Mouse (Mus musculus) intestine, embryonic 14.5 days (tissue): ENCODE measurements around the gene Muc3. TPM values are rescaled to one million over a fixed set of nuclear protein-coding genes. Genes with fewer than 3 reads are reported as not detected.

Source experiments
- ATAC-seq: fragments of 200-750 bp; cut with Nextera tagmentation; replicated peaks from 2 replicates; pipeline ENCODE4 v1.8.0; 2017; ENCODE audit warnings: low read depth, moderate number of reproducible peaks, moderate TSS enrichment, moderate library complexity; ENCODE audit not compliant: low FRiP score, low TSS enrichment
- DNase-seq: peaks from one replicate; pipeline ENCODE4 v3.0.0-alpha.2; 2018; ENCODE audit warnings: low spot score
- H3K27ac ChIP-seq: fragments of 300-500 bp; sonication (generic); 2 replicates; pipeline ENCODE4 v1.5.1; 2014; ENCODE audit warnings: low read depth, mild to moderate bottlenecking, control low read depth
- H3K27me3 ChIP-seq: fragments of 300-500 bp; sonication (generic); replicated peaks from 2 replicates; pipeline ENCODE4 v1.6.1; 2014; ENCODE audit warnings: low read length, control low read depth; ENCODE audit not compliant: control insufficient read depth, insufficient read depth
- H3K36me3 ChIP-seq: fragments of 300-500 bp; sonication (generic); 2 replicates; pipeline ENCODE4 v1.6.1; 2014; ENCODE audit warnings: low read length, control low read depth; ENCODE audit not compliant: control insufficient read depth, insufficient read depth
- H3K4me1 ChIP-seq: fragments of 300-500 bp; sonication (generic); replicated peaks from 2 replicates; pipeline ENCODE4 v1.6.1; 2014; ENCODE audit warnings: low read length, control low read depth, mixed read lengths; ENCODE audit not compliant: control insufficient read depth, insufficient read depth
- H3K4me2 ChIP-seq: fragments of 300-500 bp; sonication (generic); 2 replicates; pipeline ENCODE4 v1.6.1; 2014; ENCODE audit warnings: low read length
- H3K4me3 ChIP-seq: fragments of 300-500 bp; sonication (generic); 2 replicates; pipeline ENCODE4 v1.5.1; 2014; ENCODE audit warnings: low read depth, low read length, control low read depth, mixed read lengths
- H3K9ac ChIP-seq: fragments of 300-500 bp; sonication (generic); 2 replicates; pipeline ENCODE4 v1.6.1; 2014; ENCODE audit warnings: mild to moderate bottlenecking, low read length
- H3K9me3 ChIP-seq: fragments of 300-500 bp; sonication (generic); 2 replicates; pipeline ENCODE4 v1.6.1; 2016; ENCODE audit warnings: low read length, control low read depth; ENCODE audit not compliant: control insufficient read depth
- WGBS: fragments of 180-500 bp; shearing (Covaris S2); extraction: QIAGEN DNeasy Blood & Tissue Kit; methylation state at CpG from one replicate; pipeline ENCODE4 v1.1.7; 2014; 5-methylcytosine and 5-hydroxymethylcytosine counted together
- polyA plus RNA-seq: library from polyadenylated mRNA; unstranded; fragments of >200 nt; fragmentation: Nextera tagmentation; extraction: Ambion mirVana; gene quantifications from 2 replicates; pipeline ENCODE4 v1.2.1, GENCODE M21; 2014

The Muc3 gene
- polyA plus RNA-seq, 1 experiment from 2014 or later = 1.3 TPM

GRCm38 (mm10) chr5:137107024-137107423 is 42.1 kb downstream of the Muc3 start:
- Histone ChIP-seq H3K4me1 (no peaks in the 10 kb centered on the region), H3K36me3 (0 out of 2 replicates have a peak, but pooled peaks cover 4% of the 10 kb centered on the region), H3K27me3 (no peaks in the 10 kb centered on the region), H3K9ac (no peak overlapping the region), H3K9me3 (no peaks in the 10 kb centered on the region), H3K27ac (no peak overlapping the region), H3K4me3 (no peak overlapping the region), H3K4me2 (no peak overlapping the region)
- DNase-seq (peak; percentile 93), ATAC-seq (0 out of 2 replicates have a peak, but pooled peaks have one; percentile 6)
- 7% methylated on average over 6 of the region's 6 CpGs for WGBS

- Histone ChIP-seq H3K27ac (no peak overlapping the region), H3K27me3 (no peaks in the 10 kb centered on the region), H3K9ac (no peak overlapping the region), H3K4me2 (no peak overlapping the region), H3K4me3 (no peak overlapping the region), H3K4me1 (no peaks in the 10 kb centered on the region), H3K9me3 (no peaks in the 10 kb centered on the region), H3K36me3 (0 out of 2 replicates have a peak, but pooled peaks cover 4% of the 10 kb centered on the region)
- DNase-seq (no peak), ATAC-seq (no peak)
- 72% methylated on average over 4 of the region's 4 CpGs for WGBS
Measured at GRCm38 (mm10) chr5:137106434-137106833, 42.7 kb downstream of the Muc3 start.

- Histone ChIP-seq H3K9ac (no peak overlapping the region), H3K9me3 (no peaks in the 10 kb centered on the region), H3K36me3 (no peaks in the 10 kb centered on the region), H3K27ac (no peak overlapping the region), H3K4me3 (no peak overlapping the region), H3K4me2 (no peak overlapping the region), H3K4me1 (no peaks in the 10 kb centered on the region), H3K27me3 (no peaks in the 10 kb centered on the region)
- WGBS = 88% methylated on average over 2 of the region's 2 CpGs
- DNase-seq (no peak), ATAC-seq (no peak)
Measured at GRCm38 (mm10) chr5:137103969-137104368, 45.2 kb downstream of the Muc3 start.

GRCm38 (mm10) chr5:137102575-137103522 is 46.3 kb downstream of the Muc3 start:
- H3K27ac ChIP-seq = no peak overlapping the region
- no peaks in the 10 kb centered on the region for H3K36me3 ChIP-seq
- ATAC-seq = 0 out of 2 replicates have a peak, but pooled peaks have one; percentile 14
- H3K4me1 ChIP-seq = no peaks in the 10 kb centered on the region
- H3K4me2 ChIP-seq = no peak overlapping the region
- no peak overlapping the region for H3K9ac ChIP-seq
- no peak overlapping the region for H3K4me3 ChIP-seq
- H3K9me3 ChIP-seq = no peaks in the 10 kb centered on the region
- DNase-seq = no peak
- WGBS = 63% methylated on average over 28 of the region's 28 CpGs
- no peaks in the 10 kb centered on the region for H3K27me3 ChIP-seq

- WGBS = 76% methylated on average over 10 of the region's 10 CpGs
- DNase-seq (no peak), ATAC-seq (no peak)
- Histone ChIP-seq H3K4me3 (no peak overlapping the region), H3K36me3 (no peaks in the 10 kb centered on the region), H3K4me2 (no peak overlapping the region), H3K27me3 (no peaks in the 10 kb centered on the region), H3K4me1 (no peaks in the 10 kb centered on the region), H3K9ac (no peak overlapping the region), H3K9me3 (no peaks in the 10 kb centered on the region), H3K27ac (no peak overlapping the region)
Measured at GRCm38 (mm10) chr5:137102078-137102477, 47.0 kb downstream of the Muc3 start.

- 59% methylated on average over 4 of the region's 4 CpGs for WGBS
- H3K27me3 ChIP-seq = no peaks in the 10 kb centered on the region
- H3K4me1 ChIP-seq = peaks cover 4% of the 10 kb centered on the region; the same call in 1 of the 2 replicates
- H3K4me2 ChIP-seq = no peak overlapping the region
- H3K36me3 ChIP-seq = no peaks in the 10 kb centered on the region
- DNase-seq (no peak), ATAC-seq (no peak)
- no peak overlapping the region for H3K4me3 ChIP-seq
- no peak overlapping the region for H3K9ac ChIP-seq
- H3K9me3 ChIP-seq = no peaks in the 10 kb centered on the region
- no peak overlapping the region for H3K27ac ChIP-seq
Measured at GRCm38 (mm10) chr5:137100660-137101059, 48.5 kb downstream of the Muc3 start.

- Histone ChIP-seq H3K4me2 (no peak overlapping the region), H3K9ac (no peak overlapping the region), H3K27me3 (no peaks in the 10 kb centered on the region), H3K9me3 (no peaks in the 10 kb centered on the region), H3K4me1 (peaks cover 5% of the 10 kb centered on the region; the same call in 1 of the 2 replicates), H3K36me3 (no peaks in the 10 kb centered on the region), H3K4me3 (no peak overlapping the region), H3K27ac (no peak overlapping the region)
- DNase-seq = no peak
- WGBS = 62% methylated on average over 11 of the region's 11 CpGs
- ATAC-seq = no peak
Measured at GRCm38 (mm10) chr5:137098418-137098817, 50.7 kb downstream of the Muc3 start.

GRCm38 (mm10) chr5:137096037-137096436 is 53.1 kb downstream of the Muc3 start:
- H3K27me3 ChIP-seq = no peaks in the 10 kb centered on the region
- no peak overlapping the region for H3K4me2 ChIP-seq
- H3K4me1 ChIP-seq = peaks cover 5% of the 10 kb centered on the region; the same call in 1 of the 2 replicates
- 25% methylated on average over 1 of the region's 1 CpGs for WGBS
- ATAC-seq (no peak), DNase-seq (no peak)
- no peaks in the 10 kb centered on the region for H3K9me3 ChIP-seq
- 0 out of 2 replicates have a peak overlapping the region, but pooled peaks have one; percentile 35 for H3K27ac ChIP-seq
- no peak overlapping the region for H3K4me3 ChIP-seq
- no peaks in the 10 kb centered on the region for H3K36me3 ChIP-seq
- H3K9ac ChIP-seq = no peak overlapping the region
